Mouse (Mus musculus) liver, adult 10 weeks (tissue): Measurements from ENCODE around the gene Samd13. TPM values are rescaled to one million over a fixed set of nuclear protein-coding genes. Genes with fewer than 3 reads are reported as not detected.

Source experiments
- polyA plus RNA-seq: library from polyadenylated mRNA; stranded (reverse); fragments of 350-450 nt; fragmentation: Illumina TruSeq; extraction: RNeasy Lipid Tissue Mini Kit (QIAGEN cat#74804); gene quantifications from one replicate; pipeline ENCODE4 v1.2.3, GENCODE M21; 2014; ENCODE audit warnings: low read depth, low replicate concordance

Samd13 gene
- not detected for polyA plus RNA-seq

GRCm38 (mm10) chr3:146684811-146685675, at the start of gene Samd13:
Samd13 (minus strand) TSS chr3:146685592.

GRCm38 (mm10) chr3:146651217-146651616, 34.2 kb downstream of the Samd13 start, which contains the start of gene 4930503B20Rik:
4930503B20Rik (minus strand) TSS chr3:146651317.

DNA sequence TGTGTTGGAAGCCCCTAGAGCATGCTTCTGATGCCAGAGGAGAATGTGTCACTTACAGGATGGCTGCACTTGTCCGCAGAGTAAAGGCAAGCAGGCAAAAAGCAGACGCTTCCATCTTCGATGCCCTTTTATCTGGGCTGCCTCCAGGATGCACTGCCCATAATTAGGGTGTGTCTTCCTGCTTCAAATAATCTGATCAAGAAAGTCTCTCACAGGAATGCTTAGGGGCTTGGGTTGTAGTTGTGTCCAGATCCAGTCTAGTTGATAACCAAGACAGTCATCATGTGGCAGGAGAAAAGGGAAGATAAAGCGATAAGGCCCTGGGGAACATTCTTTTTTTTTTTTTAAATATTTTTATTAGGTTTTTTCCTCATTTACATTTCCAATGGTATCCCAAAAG, 69.9 kb downstream of the Samd13 start, which contains the start of gene Dnase2b:
Dnase2b (minus strand) TSS at position 101 of the 400 bp plus-strand sequence.

Other genes starting within 250 kb of the Samd13 start
- 20.8 TPM for gene Ctbs, start 235.8 kb downstream of the Samd13 start, polyA plus RNA-seq
- 5.2 TPM for gene Spata1, start 185.8 kb downstream of the Samd13 start, polyA plus RNA-seq
- 568 TPM for gene Gng5, start 185.8 kb downstream of the Samd13 start, polyA plus RNA-seq
- 64.1 TPM for gene Rpf1, start 164.2 kb downstream of the Samd13 start, polyA plus RNA-seq
- 2,717 TPM for gene Uox, start 115.2 kb downstream of the Samd13 start, polyA plus RNA-seq
- gene Dnase2b, start 70.0 kb downstream of the Samd13 start, polyA plus RNA-seq = 18.3 TPM
- not detected for gene 4930503B20Rik, start 34.3 kb downstream of the Samd13 start, polyA plus RNA-seq
- 48.2 TPM for gene Prkacb, start 127.4 kb upstream of the Samd13 start, polyA plus RNA-seq
- gene Ttll7, start 166.8 kb upstream of the Samd13 start, polyA plus RNA-seq = 1.7 TPM